Mouse (Mus musculus): ENCODE data around the gene Irf3.
"Not testable (repeated sequence)": the region's sequence is repeated elsewhere in the genome, so short reads cannot be mapped to it uniquely, and the experiment has no call there.

Irf3 gene

DNA sequence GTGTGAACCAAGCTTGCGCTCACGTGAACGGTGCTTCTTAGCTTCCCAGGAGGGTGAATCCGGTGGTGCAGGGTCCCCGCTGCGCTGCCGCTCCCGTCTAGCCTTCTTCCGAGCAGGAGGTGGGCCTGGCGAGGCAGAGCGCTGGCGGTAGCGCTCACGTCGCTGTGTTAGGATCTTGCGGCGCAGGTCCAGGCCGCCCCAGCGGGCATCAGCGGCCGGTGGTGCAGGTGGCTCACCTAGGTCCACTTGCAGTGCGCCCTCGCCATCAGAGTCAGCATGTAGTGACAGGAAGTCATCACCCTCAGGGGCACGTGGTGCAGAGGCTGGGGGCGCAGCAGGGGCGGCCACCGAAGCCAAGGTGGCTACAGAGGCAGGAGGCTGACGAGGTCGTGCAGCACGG is 10.4 kb downstream of the Irf3 start:
- no peak for DNase-seq (ENCODE audit: low read depth, low spot score)

DNA sequence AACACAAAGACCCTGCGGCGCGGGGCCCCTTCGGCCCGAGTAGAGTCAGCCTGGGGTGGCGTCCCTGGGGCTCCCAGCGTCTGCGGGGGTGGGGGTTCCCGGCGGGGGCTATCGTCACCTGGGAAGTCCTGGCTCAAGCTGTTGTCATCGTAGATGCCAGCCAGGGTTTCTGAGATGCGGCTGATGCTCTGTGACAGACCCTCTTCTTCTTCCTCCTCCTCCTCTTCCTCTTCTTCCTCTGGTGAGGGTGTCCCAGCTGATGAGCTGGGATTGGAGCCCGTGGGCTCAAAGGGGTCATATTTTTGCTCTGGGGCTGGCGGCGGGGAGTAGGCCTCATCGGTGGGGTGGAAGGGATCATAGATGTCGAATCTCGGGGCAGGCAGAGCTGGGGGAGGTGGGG is 11.0 kb downstream of the Irf3 start:
- DNase-seq (ENCODE audit: low read depth, low spot score): no peak

DNA sequence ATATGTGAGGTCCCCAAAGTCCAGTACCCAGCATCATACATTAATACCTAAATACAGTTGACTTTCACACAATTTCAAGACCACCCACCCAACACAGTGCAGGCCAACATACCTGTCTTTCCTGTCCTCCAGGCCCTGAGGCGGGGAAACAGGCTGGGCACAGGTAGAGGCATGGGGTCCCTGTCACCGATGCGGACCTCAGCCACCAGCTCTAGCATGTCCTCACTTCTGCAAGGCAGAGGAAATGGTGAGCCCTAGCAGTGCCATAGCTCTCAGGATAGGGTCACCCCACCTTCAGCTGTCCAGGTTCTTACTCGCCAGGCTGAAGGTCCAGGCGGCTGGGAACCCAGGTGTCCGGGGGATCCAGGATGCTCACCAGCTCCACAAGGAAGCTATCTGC is 14.6 kb downstream of the Irf3 start:
- no peak for DNase-seq (ENCODE audit: low read depth, low spot score)

DNA sequence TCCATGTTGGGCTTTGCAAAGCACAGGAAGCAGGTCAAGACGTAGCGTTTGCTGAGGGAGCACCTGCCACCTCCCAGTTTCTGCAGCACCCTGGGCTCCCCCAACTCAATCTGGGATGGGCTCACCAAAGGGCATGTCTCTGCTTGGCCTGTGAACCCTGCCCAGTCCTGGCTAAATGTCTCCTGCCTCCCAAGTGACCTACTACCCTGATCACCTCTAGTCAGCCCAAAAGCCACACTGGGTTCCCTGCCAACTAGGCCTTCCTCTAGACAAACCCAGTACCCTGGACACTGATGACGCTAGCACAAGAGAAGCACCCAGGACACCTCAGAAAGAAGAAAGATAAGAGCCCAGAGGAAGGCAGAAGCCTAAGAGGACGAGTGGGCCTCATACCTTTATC is 15.4 kb downstream of the Irf3 start:
- no peak for DNase-seq (ENCODE audit: low read depth, low spot score)

DNA sequence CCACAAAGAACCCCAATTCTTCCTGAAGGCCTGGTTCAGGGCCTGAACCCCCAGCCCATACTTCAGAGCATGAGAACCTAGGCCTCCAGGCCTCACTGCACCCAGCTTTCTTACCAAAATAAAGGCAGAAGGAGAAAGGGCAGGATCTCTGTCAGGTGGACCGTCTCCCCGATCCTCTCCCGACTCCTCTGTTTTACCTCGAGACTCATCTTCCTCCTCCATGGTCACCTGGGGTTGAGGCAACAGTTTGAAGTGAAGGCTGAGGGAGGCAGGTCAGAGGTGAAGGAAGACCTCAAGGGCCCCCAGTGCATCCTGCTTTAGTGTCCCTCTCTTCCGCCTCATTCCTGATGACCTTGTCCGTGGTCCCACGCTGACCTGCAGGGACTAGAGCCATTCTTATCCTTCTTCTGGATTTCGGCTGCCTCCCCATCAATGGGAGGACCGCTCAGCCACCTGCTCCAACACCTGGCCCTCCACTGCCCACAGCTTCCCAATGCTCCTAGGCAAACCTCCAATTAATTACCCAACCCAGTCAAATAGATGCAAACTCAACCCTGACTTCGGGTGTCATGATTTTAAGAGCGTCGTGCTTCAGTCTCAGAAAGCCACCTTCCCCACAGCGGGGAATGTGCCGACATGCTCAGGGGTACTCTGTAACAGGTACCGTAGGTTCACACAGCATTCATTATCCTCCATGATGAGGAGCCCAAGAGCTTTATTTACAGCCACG is 16.1 kb downstream of the Irf3 start:
- DNase-seq (ENCODE audit: low read depth, low spot score): no peak

DNA sequence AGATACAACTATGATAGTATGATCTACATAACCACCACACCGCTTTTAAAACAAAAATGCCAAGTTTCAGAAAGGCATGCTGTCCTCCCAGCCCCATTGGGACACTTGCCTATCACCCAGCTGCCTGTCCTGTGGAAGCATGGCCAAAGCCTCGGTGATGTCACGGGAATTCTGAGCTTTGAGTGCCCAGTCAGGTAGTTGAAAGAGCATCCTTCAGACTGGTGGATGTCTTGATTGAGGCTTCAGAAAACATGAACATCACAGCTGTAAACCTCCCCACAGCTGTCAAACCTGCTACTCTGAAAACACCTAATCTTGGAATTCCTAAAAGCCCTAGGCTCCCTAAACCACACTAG is 16.6 kb downstream of the Irf3 start:
- DNase-seq (ENCODE audit: low read depth, low spot score): no peak

DNA sequence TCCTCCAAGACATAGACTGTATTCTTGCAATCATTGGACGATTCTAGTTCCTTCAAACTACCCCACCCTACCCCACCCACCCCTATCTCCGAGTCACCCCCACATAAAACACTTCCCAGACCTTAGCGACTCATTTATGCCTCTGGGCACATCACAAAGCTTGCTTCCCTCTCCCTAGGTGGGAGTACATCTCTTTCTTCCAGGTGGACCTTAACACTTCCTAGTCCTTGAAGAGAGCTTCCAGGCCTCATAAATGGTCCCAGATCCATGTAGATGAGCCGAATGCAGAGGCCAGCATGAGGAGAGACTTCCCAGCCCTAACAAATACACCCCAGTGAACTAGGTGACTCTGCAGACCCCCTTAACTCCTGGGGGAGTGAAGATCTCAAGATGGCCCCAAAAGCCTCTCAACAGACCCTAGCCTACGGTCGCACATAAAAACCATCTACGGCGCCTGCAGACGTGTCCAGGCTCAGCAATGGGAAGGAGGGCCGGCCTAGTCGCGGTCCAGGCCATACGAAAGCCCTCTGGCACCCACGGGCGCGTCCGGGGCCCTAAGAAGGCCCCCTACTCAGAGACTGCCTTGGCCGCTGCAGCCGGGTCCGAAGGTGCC is 18.0 kb downstream of the Irf3 start:
- DNase-seq (ENCODE audit: low read depth, low spot score): no peak

DNA sequence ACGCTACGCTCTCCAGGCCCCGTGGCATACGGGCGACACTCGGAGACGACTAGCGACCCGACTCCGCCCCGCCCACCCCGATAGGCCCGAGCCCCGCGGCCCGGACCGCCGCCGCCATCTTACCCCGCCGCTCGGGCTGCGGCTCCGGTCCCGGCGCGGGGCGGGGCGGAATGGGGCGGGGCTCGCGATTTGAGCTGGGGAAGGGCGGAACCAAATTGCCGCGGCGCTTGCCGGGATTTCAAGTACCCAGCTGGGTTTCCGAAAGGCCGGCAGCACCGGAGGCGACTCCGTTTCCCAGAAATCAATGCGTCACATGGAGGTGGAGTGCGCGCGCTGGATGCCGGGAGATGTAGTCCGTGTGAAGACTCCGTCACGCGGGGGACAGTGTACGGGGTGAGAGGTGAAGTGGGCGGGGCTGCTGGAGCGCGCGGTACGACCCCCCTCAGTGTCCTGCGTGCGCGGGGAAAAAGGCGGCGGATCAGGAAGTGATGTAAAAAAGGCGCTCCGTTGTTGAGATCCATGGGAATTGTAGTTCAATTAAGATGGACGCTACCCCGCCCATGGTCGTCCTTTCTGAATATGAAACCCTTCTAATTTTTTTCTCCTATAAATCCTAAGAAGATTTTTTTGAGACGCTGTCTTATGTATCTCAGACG is 18.6 kb downstream of the Irf3 start, which contains the start of gene Scaf1:
Gene Scaf1 (minus strand): TSS at position 407 of the 656 bp plus-strand sequence.
- DNase-seq (ENCODE audit: low read depth, low spot score): peak; percentile 99

DNA sequence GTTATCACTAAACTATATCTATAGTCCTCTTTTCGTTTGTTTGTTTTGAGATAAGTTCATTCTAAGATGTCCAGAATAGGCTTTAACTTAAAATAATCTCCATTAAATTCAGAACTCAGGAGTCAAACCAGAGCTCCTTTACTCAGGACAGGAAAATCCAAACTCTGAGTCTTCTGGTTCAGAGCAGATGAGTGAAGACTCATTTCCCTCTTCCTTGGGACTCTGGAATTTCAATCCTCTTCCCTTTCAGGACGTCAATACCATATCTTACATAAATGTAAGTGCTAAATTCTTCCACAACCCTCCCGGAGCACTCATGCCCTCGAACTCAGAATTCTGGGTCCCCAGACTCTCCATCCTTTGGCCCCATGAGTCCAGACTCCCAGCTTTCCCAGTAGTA is 19.3 kb downstream of the Irf3 start:
- DNase-seq (ENCODE audit: low read depth, low spot score): no peak

DNA sequence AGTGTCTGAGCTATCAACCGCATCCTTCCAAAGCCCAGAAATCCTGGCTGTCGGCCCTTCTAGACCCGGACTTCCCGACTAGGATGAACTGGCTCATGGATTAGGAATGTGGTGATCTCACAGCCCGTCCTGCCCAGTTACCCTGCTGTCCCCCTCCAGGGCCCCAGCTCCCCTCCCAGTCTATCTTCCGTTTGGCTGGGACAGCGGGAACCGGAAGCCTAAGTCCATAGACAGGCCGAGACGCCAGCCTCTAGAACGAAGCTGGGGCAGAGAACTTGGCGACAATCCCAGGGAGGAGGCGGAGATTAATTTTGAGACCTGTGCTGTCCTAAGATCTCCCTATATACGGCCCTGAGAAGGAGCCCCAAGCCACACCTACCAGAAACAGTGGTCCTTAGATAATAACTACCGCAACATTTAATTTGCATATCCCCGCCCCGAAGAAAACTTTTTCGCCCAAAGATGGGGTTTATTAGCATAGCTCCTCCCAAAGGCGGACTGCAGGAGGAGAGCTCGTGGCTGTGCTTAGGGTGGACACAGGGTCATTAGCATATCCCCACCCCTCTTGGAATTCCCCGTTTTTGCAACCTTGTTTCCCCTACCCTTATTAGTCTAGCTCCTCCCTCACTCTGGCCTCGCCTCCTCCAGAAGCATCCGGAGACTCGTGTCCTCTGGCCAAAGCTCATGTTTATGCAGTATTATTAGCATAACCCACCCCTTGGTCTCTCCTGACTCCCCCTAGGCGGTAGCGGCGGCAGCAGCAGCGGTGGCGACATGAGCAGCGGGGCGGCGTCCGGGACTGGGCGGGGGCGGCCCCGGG is 20.0 kb downstream of the Irf3 start, which contains the start of gene Rras:
Gene Rras (plus strand): TSS at position 720 of the 820 bp plus-strand sequence.
- DNase-seq (ENCODE audit: low read depth, low spot score): peak; percentile 61

DNA sequence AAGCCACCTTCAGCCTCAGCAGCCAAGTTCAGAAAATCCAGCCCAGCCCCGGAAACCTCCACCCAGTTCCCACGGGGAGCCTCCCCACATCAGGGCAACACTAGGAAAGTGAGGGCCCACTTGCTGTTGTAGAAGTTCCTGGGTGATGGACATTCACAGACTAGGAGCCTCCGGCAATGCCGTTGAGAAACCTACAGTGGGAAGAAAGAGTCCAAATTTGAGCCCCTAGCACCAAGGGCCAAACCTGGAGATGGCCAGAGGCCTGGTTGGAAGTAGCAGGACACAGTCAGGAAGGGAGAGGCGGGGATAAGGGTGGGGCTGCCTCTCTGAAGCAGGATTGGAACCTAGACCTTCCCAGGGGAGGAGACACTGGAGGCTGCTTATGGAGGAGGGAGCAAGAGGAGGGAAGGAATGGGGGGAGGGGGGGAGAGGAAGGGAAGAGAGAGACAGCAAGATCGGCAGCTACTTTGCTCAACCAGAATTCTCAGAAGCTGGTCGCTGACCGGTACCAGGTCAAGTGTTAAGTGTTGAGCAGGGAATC is 21.7 kb downstream of the Irf3 start:
- DNase-seq (ENCODE audit: low read depth, low spot score): no peak

DNA sequence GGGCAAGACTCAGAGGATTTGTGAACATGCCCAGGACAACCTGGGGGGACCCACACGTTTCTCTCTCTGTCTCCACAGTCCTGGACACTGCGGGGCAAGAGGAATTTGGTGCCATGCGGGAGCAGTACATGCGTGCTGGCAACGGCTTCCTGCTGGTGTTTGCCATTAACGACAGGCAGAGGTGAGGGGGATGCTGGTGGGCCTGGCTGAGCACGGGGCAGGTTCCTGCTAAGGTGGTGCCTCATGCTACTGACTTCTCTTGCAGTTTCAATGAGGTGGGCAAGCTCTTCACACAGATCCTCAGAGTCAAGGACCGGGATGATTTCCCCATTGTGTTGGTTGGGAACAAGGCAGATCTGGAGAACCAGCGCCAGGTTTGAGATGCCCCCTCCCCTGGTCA is 22.8 kb downstream of the Irf3 start:
- no peak for DNase-seq (ENCODE audit: low read depth, low spot score)

DNA sequence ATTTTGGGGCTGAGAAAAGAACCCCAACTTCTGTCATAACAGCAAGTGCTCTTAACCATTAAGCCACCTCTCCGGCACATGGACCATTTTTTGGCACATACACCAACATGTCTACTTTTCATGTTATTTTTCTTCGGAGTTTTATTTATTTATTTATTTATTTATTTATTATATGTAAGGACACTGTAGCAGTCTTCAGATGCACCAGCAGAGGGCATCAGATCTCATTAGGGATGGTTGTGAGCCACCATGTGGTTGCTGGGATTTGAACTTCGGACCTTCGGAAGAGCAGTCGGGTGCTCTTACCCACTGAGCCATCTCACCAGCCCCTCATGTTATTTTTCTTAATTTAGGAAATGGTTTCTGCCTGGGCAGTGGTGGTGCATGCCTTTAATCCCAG is 26.3 kb downstream of the Irf3 start:
- DNase-seq (ENCODE audit: low read depth, low spot score): not testable (repeated sequence)

DNA sequence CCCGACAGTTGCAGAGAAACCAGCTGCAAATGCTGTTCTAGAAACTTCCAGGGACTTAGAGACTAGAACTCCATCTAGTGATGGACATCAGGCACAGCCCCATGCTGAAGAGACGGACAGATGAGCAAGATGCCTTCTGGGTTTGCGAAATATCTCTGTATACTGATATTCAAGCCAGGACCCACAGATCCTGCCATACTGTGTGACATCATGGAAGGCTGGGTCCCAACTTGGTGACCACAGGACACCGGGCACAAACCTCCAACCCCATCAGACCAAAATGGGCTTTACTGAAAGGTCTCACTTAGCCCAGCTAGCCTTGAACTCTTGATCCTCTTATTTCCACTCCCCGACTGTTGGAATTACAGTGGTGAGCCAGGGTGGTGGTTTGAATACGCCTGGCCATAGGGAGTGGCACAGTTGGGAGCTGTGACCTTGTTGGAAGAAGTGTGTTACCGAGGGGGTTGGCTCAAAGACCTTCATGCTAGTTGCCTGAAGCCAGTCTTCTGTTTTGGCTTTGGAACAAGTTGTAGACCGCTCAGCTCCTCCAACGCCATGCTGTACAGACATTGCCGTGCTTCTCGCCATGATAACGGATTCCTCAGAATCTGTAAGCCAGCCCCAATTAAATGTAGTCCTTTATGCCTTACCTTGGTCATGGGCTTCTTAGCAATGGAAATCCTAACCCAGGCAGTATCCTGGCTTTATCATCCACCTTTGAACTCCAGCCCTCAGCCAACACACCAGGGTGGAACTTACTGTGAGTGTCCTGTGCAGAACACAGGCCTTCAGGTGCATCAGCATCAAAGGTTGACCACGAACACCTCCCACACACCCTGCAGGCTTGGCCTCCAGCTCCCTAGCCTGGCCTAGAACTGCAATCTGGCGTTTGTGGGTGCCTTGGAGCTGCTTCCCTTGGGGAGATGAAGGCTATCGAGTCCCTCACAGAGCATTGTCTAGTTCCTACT is 27.1 kb downstream of the Irf3 start:
- DNase-seq (ENCODE audit: low read depth, low spot score): no peak

DNA sequence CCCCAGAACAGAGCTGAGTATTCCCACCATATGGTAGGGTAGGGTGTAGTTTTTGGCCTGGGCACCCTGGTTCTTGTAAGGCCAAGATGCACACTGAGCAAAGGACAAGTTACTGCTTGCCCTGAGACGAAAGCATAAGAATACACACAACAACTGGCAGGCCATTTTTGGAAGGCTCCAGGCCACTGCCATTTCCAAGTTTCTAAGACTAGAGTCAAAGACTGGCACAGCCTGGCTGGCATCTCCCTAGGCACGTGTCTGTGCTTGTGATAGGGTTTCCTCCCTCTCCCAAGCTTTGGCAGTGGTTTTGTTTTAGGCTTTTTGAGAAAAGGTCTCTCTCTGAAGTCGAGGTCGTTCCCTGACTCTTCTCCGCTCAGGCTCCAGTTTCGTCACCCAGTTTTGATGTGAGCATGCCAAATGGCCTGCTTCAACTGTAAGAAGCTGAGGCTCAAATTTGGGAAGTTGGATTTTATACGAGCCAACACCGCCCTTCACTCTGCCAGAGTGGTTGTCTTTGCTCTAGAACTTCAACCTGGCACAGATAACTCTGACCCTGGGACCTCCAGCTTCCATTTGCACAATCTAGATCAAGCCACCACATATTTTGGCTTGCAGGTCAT is 28.3 kb downstream of the Irf3 start:
- no peak for DNase-seq (ENCODE audit: low read depth, low spot score)

DNA sequence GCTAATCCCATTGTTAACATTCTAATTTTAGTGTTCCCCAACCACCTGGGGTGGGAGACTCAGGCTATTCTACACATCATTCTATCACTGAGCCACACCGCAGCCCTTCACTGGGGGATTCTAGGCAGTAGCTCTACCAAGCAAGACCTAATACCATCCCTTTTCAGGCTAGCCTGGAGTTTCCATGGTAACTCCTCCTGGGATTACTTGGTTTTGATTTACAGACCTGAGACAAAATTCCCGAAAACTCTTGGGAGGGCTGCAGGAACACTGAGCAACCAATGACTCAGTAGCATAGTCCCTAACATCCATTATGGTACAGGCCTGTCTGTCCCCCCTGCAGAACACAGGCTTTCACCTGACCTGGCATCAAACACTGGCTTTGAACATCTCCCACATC is 28.8 kb downstream of the Irf3 start:
- no peak for DNase-seq (ENCODE audit: low read depth, low spot score)

DNA sequence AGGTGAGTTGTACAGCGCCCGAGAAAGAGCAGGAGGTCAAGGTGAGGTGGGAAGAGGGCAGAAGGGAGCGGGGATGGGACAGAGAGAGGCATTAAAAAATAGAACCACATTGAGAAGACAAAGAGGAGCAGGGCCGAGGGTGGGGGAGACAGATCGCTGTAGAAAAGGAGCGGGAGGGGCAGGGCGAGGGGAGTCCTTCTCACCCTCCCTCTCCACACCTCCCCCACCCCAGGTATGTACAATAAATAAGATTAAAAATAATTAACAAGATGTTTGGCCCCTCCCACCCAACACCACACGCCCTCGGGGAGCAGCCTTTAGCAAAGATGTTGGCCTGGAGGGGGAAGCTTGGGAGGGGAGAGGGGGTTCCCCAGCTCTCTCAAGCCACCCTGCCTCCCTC is 30.3 kb downstream of the Irf3 start:
- no peak for DNase-seq (ENCODE audit: low read depth, low spot score)

DNA sequence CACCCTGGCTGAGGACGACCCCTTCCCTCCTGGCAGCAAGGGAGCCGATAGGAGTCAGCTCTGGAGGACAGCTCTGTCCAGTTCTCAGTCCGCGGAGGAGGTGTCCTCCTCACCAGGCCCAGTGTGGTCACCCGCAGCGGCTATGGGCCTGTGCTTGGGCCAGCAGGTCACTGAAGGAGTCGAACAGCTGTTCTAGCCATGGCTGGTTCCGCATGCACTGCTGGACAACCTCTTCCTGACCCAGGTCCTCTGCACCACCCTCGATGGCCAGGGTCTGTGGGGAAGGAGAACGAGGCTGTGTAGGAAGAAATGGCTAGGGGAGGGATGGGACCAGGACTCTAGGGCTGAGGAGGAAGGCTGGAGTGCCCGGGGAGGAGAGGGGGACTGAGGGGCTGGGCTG is 30.9 kb downstream of the Irf3 start:
- no peak for DNase-seq (ENCODE audit: low read depth, low spot score)

DNA sequence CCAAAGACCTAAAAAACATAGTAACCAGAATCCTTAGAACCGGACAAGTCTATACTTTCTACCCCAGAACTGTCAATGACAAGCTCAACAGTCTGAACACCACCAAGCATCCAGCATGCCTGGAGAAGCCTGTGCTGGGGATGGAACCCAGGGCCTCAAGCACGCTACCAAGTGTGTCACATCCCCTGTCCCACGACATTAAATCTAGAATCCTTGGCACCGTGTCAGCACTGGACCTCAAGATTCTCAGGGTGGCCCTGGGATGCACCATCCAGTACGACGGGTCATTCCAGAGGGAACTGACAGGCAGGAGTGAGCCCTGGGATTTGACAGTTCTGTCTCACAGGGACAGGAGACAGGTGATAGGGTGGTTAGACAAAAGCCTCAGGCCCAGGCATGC is 32.5 kb downstream of the Irf3 start:
- no peak for DNase-seq (ENCODE audit: low read depth, low spot score)

DNA sequence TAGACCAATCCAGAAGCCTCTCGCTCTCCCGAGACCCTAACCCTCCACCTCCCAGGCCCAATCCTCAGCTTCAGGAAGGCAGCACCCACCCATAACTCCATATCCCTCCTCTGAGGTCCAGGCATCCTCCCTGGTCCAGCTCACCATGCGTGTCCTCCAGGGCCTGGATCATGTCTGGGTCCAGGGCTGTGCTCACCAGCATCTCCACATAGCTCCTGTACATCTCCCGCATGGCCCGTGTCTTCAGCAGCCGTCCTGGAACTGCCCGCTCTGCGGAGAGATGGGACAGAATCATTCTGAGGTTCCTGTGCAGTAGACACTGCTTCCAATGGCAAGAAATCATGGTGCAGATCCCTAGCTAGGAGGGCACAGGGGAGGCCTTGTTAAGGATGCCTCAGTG is 33.4 kb downstream of the Irf3 start:
- no peak for DNase-seq (ENCODE audit: low read depth, low spot score)

Data from retina, adult 2 months (tissue).